Mouse (Mus musculus): ENCODE measurements around the gene Gm20388. TPM values are rescaled to one million over a fixed set of nuclear protein-coding genes. Genes with fewer than 3 reads are reported as not detected.

The Gm20388 gene
- total RNA-seq, 2 experiments from 2014 or later, result 2.4 to 2.6 TPM

- intact Hi-C loops (cut with DNase I), result no loop called here
- no peak for DNase-seq (ENCODE audit: extremely low spot score in 1 of 2, low spot score in 2 of 2)
- Histone ChIP-seq H3K27ac (no peak overlapping the region), H3K4me3 (no peak overlapping the region)
- TF ChIP-seq CTCF (IDR thresholded peaks at IDR 0.05), result no peak
Measured at GRCm38 (mm10) chr8:122304058-122304457, 2393.4 kb downstream of the Gm20388 start.

GRCm38 (mm10) chr8:122306660-122307399 is 2396.2 kb downstream of the Gm20388 start:
- Histone ChIP-seq H3K27ac (no peak overlapping the region), H3K4me3 (no peak overlapping the region)
- intact Hi-C loops (cut with DNase I), result no loop called here

GRCm38 (mm10) chr8:122307836-122308235 is 2397.2 kb downstream of the Gm20388 start:
- Histone ChIP-seq H3K27ac (no peak overlapping the region), H3K4me3 (no peak overlapping the region)
- intact Hi-C loops (cut with DNase I), result no loop called here
- no peak for DNase-seq (ENCODE audit: extremely low spot score in 1 of 2, low spot score in 2 of 2)
- no peak for TF ChIP-seq CTCF (IDR thresholded peaks at IDR 0.05)

More at GRCm38 (mm10) chr8:122306660-122307399, 2396.2 kb downstream of the Gm20388 start:
- no peak for TF ChIP-seq CTCF (IDR thresholded peaks at IDR 0.05)
- no peak for DNase-seq (ENCODE audit: extremely low spot score in 1 of 2, low spot score in 2 of 2)

- intact Hi-C loops (cut with DNase I), result no loop called here
- TF ChIP-seq CTCF (IDR thresholded peaks at IDR 0.05), result no peak
- no peak overlapping the region for H3K4me3 ChIP-seq
- DNase-seq (ENCODE audit: extremely low spot score in 1 of 2, low spot score in 2 of 2), result no peak
- H3K27ac ChIP-seq, result no peak overlapping the region
Measured at GRCm38 (mm10) chr8:122309272-122309671, 2398.6 kb downstream of the Gm20388 start.

- Histone ChIP-seq H3K4me3 (no peak overlapping the region), H3K27ac (no peak overlapping the region)
- no peak for TF ChIP-seq CTCF (IDR thresholded peaks at IDR 0.05)
- DNase-seq (ENCODE audit: extremely low spot score in 1 of 2, low spot score in 2 of 2), result no peak
- intact Hi-C loops (cut with DNase I), result no loop called here
Measured at GRCm38 (mm10) chr8:122311115-122311514, 2400.5 kb downstream of the Gm20388 start.

- H3K27ac ChIP-seq, result no peak overlapping the region
- no peak for TF ChIP-seq CTCF (IDR thresholded peaks at IDR 0.05)
- no peak for DNase-seq (ENCODE audit: extremely low spot score in 1 of 2, low spot score in 2 of 2)
- H3K4me3 ChIP-seq, result no peak overlapping the region
- intact Hi-C loops (cut with DNase I), result no loop called here
Measured at GRCm38 (mm10) chr8:122312553-122312952, 2401.9 kb downstream of the Gm20388 start.

GRCm38 (mm10) chr8:122313310-122313709 is 2402.7 kb downstream of the Gm20388 start:
- Histone ChIP-seq H3K4me3 (no peak overlapping the region), H3K27ac (no peak overlapping the region)
- TF ChIP-seq CTCF (IDR thresholded peaks at IDR 0.05), result no peak
- no peak for DNase-seq (ENCODE audit: extremely low spot score in 1 of 2, low spot score in 2 of 2)
- intact Hi-C loops (cut with DNase I), result no loop called here

- H3K27ac ChIP-seq, result no peak overlapping the region
- TF ChIP-seq CTCF (IDR thresholded peaks at IDR 0.05), result no peak
- intact Hi-C loops (cut with DNase I), result no loop called here
- DNase-seq (ENCODE audit: extremely low spot score in 1 of 2, low spot score in 2 of 2), result no peak
- no peak overlapping the region for H3K4me3 ChIP-seq
Measured at GRCm38 (mm10) chr8:122314899-122315496, 2404.4 kb downstream of the Gm20388 start.

- H3K27ac ChIP-seq, result no peak overlapping the region
- no peak for DNase-seq (ENCODE audit: extremely low spot score in 1 of 2, low spot score in 2 of 2)
- no peak overlapping the region for H3K4me3 ChIP-seq
- no peak for TF ChIP-seq CTCF (IDR thresholded peaks at IDR 0.05)
- intact Hi-C loops (cut with DNase I), result no loop called here
Measured at GRCm38 (mm10) chr8:122316402-122316801, 2405.8 kb downstream of the Gm20388 start.

- DNase-seq (ENCODE audit: extremely low spot score in 1 of 2, low spot score in 2 of 2), result no peak
- Histone ChIP-seq H3K4me3 (no peak overlapping the region), H3K27ac (no peak overlapping the region)
- no peak for TF ChIP-seq CTCF (IDR thresholded peaks at IDR 0.05)
- intact Hi-C loops (cut with DNase I), result no loop called here
Measured at GRCm38 (mm10) chr8:122317918-122318475, 2407.4 kb downstream of the Gm20388 start.

GRCm38 (mm10) chr8:122319045-122319707 is 2408.5 kb downstream of the Gm20388 start:
- no peak for TF ChIP-seq CTCF (IDR thresholded peaks at IDR 0.05)
- intact Hi-C loops (cut with DNase I), result no loop called here
- no peak for DNase-seq (ENCODE audit: extremely low spot score in 1 of 2, low spot score in 2 of 2)

GRCm38 (mm10) chr8:122319708-122320075 is 2409.1 kb downstream of the Gm20388 start:
- intact Hi-C loops (cut with DNase I), result no loop called here
- Histone ChIP-seq H3K4me3 (no peak overlapping the region), H3K27ac (no peak overlapping the region)
- no peak for DNase-seq (ENCODE audit: extremely low spot score in 1 of 2, low spot score in 2 of 2)
- TF ChIP-seq CTCF (IDR thresholded peaks at IDR 0.05), result no peak

More at GRCm38 (mm10) chr8:122319045-122319707, 2408.5 kb downstream of the Gm20388 start:
- Histone ChIP-seq H3K4me3 (no peak overlapping the region), H3K27ac (no peak overlapping the region)
